Mouse (Mus musculus): Measurements from ENCODE around the gene Rbbp6.

- no peak for TF ChIP-seq ZNF384 (IDR thresholded peaks at IDR 0.05; ENCODE audit: low read depth, low read length)
- TF ChIP-seq MAFK (IDR thresholded peaks at IDR 0.05; ENCODE audit: insufficient read depth, low read depth, low read length), result no peak
Observed at GRCm38 (mm10) chr7:123002028-123002410, 36.5 kb downstream of the Rbbp6 start.

Data from ES-E14 (cell line).